Mouse (Mus musculus): ENCODE measurements around the gene Gm10553.
"Not testable (repeated sequence)": the region's sequence is repeated elsewhere in the genome, so short reads cannot be mapped to it uniquely, and the experiment has no call there.

GRCm38 (mm10) chr1:85133671-85134070, 33.7 kb downstream of the Gm10553 start:
- TF ChIP-seq CTCF (IDR thresholded peaks at IDR 0.05; ENCODE audit: borderline replicate concordance, insufficient read depth, low read length); POLR2A (IDR thresholded peaks at IDR 0.05; ENCODE audit: low read depth, low read length): not testable (repeated sequence)
